Mouse (Mus musculus) A20 (cell line): ENCODE data around the gene Efhd2.

Source experiments
- DNase-seq: peaks from one replicate; pipeline ENCODE4 v3.0.0-alpha.2; 2011; ENCODE audit warnings: low read depth, low spot score

Efhd2 gene

DNA sequence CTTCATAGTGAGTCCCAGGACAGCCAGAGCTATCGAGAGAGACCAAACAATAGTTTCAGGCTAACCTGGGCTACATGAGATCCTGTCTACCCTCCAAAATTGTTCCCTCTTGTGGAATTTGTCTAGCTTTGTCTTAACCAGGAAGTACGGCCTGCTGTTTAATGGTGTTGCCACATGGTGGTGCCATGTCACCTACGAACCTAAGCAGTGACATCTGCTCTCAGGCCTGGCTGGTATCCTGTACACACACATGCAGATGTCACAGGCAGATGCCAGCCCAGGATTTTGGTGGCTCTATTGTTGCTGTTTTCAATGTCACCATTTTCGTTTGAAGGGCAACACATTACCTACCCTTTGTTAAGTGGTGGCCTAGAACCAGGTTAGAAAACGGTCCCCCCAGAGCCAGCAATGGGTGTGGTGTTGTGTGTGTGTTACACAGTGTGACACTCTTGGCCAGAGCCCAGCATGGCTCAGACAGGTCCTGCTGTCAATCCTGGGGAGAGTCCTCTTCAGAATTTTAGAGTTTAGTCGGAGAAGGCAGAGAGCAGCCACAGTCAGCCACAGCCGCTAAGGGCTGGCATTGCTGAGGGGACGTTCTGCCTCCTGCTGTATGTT lies 64.8 kb downstream of the Efhd2 start:
- peak; percentile 64 for DNase-seq
